Mouse (Mus musculus) monocyte, adult 2 months (primary cell): ENCODE results near the gene 2310007B03Rik.

Experiments used
- DNase-seq, 2 experiments: peaks; one replicate each; pipeline ENCODE4 v3.0.0; 2022; ENCODE audit warnings: low spot score in 2 of 2, low read depth in 1 of 2

2310007B03Rik gene

DNA sequence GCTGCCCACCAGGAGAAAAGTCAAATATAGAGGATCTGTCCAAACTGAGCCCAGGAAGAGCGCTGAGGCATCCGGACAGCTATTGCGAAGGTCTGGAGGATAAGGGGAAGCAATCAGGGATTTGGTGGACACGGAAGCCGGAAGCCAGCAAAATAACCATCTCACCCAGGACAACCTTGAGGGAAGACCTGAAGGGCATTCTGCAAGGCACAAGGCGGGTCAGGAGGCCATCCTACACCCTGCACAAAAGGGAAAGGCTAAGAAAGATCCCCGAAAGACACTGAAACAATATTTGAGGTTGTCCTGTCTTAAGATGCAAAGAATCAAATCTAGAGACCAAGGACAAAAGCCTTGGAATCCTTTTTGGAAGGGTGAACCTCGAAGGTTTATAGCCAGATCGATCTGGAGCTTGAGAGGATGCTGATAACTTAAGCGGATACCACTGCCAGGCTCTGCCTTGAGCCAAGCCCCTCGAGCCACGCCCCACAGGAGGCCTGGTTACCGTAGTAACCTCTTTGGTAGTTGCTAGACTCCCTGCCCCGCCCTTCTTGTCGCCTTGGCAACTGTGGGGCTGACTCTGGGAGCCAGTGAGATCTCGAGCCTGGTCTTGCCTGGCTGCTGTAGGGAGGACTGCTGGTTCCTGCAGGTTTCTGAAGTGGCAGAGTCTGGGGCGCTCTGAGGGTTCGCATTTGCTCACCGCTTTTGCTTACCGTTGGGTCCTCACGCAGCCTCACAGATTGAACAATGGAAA lies 45.9 kb downstream of the 2310007B03Rik start:
- DNase-seq: no peak

- DNase-seq: no peak
These were observed 58.0 kb downstream of the 2310007B03Rik start for GRCm38 (mm10) chr1:93102700-93103099.

DNA sequence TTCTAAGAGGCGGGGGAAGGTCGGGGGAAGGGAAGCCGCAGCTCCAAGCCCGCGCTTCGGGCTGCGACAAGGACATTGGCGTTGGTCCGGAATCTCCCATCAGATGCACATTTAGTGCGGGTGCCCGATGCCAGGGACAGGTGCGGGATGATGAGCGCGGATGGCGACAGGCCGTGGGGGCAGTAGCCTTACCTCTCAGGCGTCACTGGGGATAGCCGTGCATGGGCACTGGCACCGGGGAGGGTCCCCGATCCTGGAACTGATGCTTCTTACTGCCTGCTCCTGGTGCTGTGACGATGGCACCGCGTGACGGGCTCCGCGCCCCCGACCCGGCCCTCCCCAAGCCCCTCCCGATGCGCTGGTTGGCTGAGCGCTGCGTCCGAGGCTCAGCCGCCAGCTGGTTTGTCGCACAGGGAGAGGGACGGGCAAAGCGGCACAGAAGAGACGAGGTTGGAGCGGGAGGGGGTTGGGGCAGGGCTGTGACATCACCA lies 59.1 kb downstream of the 2310007B03Rik start, which contains the start of gene Kif1a:
Kif1a (minus strand) TSS at position 381 of the 491 bp plus-strand sequence.
- no peak for DNase-seq
